Mouse (Mus musculus) lung, postnatal 25 days (tissue): ENCODE measurements around the gene Trappc2.

ENCODE experiments used
- DNase-seq: peaks from one replicate; pipeline ENCODE4 v3.0.0; 2022; ENCODE audit warnings: low spot score

Gene Trappc2

DNA sequence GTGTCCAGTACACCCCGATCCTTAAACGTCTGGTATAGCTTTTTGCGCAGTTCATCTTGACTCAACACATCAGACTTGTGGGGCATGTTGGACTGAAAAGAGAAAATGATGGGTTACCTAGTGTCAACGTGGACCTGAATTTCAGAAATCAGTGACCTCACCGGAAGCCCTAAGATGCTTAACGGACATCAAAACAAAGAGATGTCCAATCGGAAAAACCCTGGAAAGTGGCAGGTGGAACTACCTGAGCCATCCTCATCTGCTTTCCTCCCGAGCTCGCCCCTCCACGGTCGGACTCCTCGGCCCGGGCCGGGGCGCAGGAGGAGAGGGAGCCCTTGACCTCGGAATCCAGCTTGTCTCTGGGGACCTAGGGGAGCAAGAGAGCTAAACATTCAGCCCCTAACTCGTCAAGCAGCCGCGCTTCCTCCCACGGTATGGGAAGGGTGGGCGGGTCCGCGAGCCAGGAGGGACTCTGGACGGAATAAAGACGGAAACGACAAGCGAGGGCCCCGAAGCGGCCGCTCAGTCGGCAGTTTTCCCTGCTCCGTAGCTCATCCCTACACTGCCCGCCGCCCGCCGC, at the start of gene Trappc2:
TSS of gene Trappc2 (plus strand) at position 539 of the 580 bp plus-strand sequence.
- no peak for DNase-seq

GRCm38 (mm10) chrX:166393753-166394152, 46.6 kb upstream of the Trappc2 start:
- DNase-seq: no peak

GRCm38 (mm10) chrX:166407865-166408264, 32.5 kb upstream of the Trappc2 start:
- DNase-seq: no peak

- DNase-seq: peak; percentile 13
Measured at GRCm38 (mm10) chrX:166416196-166416595, 24.2 kb upstream of the Trappc2 start.

GRCm38 (mm10) chrX:166434812-166435211, 5.6 kb upstream of the Trappc2 start:
- DNase-seq: no peak

DNA sequence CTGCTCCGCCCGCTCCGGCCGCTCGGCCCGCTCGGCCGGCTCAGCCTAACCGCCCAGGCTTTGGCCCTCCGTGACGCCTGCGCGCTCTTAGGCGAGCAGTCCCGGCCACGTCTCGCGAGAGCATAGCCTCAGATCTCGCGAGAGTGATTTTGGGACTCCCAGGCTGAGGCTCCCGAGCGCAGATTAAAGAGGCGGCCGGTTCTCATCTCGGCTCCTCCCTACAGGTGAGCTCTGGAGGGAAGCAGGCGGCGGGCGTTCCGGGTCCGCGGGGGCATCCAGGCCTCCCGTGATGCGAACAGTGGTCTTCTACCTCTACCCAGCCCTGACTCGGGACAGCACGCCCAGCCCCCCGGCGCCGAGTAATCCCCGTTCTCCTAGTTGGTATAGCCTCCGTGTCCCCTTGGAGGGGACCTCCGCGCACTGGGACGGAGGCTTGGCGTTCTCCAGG, 266 bp downstream of the Trappc2 start, which contains the start of gene Ofd1:
TSS of gene Ofd1 (minus strand) at position 89 of the 448 bp plus-strand sequence.
- DNase-seq: peak; percentile 94

DNA sequence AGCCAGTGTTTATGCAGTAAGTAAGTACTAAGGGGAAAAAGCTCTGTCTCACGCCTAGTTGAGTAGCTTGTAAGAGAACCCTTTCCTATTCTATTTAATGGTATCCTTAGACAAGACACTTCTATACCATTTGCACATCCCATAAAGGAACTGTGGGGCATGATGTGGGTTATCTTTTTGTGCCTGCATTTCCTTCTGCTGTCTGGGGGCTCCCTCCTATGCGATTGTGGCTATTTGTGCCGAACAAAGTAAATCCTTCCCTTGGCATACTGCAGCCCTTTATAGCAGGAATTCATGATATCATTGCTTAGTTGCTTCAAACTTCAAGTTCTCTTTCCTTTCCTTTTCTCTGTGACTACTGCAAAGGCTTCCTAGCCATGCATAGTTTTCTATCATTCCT, 4.2 kb downstream of the Trappc2 start:
- no peak for DNase-seq

DNA sequence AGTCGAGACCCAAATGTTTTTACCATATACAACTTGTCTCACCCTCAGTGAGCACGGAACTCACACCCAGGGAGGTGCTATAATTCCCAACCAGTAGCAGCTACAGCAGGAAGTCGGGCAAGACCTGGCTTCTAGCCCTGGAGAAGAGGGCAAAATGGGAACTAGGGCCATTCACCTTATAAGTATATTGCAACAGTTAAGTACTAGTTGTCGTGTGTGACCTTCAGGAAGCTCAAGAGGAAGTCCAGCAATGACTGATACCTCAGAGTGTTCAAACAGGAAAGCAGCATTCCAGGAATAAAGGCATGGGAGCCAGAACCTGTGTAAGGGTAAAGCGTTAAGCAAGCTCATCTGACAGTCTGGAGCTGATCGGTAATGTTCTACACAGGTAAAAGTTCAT, 13.2 kb downstream of the Trappc2 start:
- DNase-seq: peak; percentile 19

- DNase-seq: no peak
Measured at GRCm38 (mm10) chrX:166454331-166454730, 14.0 kb downstream of the Trappc2 start.

GRCm38 (mm10) chrX:166455525-166455924, 15.2 kb downstream of the Trappc2 start:
- no peak for DNase-seq

GRCm38 (mm10) chrX:166468321-166468720, 27.9 kb downstream of the Trappc2 start:
- no peak for DNase-seq

DNA sequence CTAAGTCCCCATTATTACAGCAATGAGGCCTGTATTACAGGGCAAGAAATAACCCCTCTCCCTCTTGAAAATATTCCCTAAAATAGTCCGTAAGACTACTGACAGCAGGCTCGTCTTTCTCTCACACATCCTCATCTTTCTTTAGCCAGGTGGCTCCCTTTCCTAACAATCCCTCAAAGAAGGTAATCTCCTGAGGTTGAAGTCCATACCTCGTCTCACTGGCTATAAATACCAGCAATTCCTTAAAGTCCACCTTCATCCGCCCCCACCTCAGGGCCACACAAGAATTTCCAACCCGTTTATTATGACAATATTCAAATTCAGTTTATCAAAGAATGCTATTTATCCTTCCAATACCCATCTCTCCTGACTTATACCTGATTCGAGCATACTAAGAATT, 32.2 kb downstream of the Trappc2 start:
- DNase-seq: no peak

- no peak for DNase-seq
Measured at GRCm38 (mm10) chrX:166477393-166477792, 37.0 kb downstream of the Trappc2 start.

- peak; percentile 24 for DNase-seq
Measured at GRCm38 (mm10) chrX:166478631-166479364, 38.4 kb downstream of the Trappc2 start.

DNA sequence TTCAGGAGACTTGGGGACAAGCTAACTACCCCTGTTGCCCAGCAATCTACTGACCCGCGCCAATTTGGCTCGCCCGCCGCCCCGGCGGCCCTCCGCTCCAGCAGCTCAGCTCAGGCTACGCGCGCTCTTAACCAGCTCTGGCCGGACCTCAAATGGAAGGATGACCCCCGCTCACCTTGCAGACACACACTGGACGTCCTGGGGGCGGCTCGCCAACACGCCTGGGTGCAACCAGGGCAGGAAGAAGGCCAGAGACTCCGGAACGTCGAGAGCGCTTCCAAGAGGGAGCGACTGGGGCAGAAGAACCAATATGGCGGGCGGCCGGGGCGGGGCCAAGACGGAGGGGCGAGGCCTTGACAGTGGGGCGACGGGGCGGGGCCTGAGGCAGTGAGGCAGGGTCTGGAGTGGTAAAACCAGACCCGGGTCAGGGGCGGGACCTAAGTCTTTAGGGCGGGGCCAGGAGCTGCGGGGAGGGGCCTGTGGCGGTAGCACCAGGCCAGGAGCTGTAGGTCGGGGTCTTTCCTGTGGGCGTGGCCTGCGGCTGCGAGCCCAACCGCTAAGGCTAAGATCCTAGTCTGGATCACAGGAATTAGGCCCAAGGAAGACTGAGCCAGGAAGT, 39.1 kb downstream of the Trappc2 start, which contains the start of gene Rab9:
TSS of gene Rab9 (minus strand) at position 503 of the 619 bp plus-strand sequence.
- DNase-seq: peak; percentile 93

DNA sequence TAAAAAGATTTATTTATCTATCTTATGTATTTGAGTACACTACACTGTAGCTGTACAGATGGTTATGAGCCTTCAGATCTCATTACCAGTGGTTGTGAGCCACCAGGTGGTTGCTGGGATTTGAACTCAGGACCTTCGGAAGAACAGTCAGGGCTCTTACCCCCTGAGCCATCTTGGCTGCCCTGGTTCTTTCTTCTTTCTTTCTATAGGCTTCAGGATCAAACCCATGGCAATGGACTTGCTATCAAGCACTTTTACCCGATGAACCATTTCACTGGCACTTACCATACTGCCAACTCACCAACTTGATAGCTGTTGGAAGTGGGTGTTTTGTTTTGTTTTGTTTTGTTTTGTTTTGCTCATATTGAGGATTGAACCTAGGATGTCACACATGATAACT, 54.7 kb downstream of the Trappc2 start:
- DNase-seq: no peak

GRCm38 (mm10) chrX:166497771-166498170, 57.4 kb downstream of the Trappc2 start:
- no peak for DNase-seq

GRCm38 (mm10) chrX:166499496-166500190, 59.3 kb downstream of the Trappc2 start:
- DNase-seq: no peak
